Mouse (Mus musculus): ENCODE results near the gene Gstp1.

Gene Gstp1

DNA sequence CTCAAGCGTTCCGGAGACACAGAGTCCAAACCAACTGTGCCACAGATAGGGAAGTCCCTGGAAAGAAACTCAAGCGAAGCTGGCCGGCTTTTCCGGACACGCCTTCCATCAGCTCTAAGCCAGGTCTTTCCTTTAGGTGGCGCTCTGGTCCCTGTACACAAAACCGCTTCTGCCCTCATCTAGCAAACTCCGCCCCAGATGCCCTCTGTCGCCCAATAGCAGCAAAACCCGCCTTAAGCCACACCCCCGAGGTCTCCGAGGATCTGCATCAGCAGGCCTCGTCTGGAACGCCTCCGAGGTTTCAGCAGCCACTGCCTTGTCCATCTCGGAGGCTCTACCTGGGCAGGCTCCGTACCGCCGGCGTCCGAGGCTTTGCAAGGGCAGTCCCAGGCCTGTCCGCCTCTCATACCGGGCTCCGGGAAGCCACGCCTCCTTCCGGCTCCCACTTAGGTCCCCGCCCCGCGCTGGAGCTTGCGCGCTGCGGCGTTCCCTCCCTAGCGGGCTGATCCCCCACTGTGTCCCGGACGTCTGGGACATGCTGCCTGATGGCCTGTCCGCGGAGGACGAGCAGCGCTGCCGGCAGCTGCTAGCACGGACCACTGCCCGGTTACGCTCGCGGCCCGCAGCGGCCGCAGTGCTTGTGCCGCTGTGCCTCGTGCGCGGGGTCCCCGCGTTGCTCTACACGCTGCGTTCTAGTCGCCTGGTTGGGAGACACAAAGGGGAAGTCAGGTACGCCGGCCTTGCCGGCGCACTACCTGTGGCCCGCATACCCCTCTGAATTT lies 37.5 kb downstream of the Gstp1 start, which contains the start of the genes Nudt8 and Gm49405:
Nudt8 (plus strand) TSS at position 462 of the 782 bp plus-strand sequence.
Gm49405 (plus strand) TSS at position 508 of the 782 bp plus-strand sequence.
- peak; percentile 99 for DNase-seq (ENCODE audit: low read depth)

- DNase-seq (ENCODE audit: low read depth): no peak
These were observed 38.6 kb downstream of the Gstp1 start for GRCm38 (mm10) chr19:3999121-3999730.

DNA sequence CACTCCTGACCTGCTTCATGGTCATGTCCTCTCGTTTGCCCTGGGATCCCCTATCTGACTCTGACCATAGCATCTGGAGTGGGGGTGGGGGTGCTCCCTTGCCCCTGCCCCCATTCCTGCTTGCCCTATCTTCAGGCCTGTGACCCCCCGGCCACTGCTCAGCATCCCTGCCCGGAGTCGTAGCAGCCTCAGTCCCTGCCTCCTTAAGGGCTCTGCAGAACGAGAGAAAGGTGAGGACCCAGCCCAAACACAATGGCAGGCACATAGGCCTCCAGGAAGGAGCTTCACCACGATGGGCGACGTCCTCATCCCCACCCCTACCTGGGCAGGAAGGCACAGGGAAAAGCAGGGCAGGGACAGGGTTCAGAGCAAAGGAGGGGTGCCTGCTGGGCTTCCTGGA lies 39.5 kb downstream of the Gstp1 start:
- DNase-seq (ENCODE audit: low read depth): no peak

GRCm38 (mm10) chr19:3997231-3997630 lies 40.6 kb downstream of the Gstp1 start:
- no peak for DNase-seq (ENCODE audit: low read depth)

DNA sequence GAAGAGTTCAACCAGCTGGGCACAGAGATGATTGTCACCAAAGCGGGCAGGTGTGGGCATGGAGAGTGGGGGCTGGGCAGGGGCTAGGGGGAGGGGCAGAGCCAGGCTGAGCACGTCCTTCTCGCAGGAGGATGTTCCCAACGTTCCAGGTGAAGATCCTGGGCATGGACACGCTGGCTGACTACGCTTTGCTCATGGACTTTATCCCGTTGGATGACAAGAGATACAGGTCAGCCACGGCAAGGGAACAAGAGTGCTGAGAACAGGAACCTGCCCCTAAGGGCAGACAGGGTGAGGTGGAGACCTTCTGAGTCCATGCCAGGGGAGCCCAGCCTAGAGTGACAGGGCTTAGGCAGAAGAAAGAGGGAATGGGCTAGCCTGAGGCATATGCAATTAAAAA lies 41.0 kb downstream of the Gstp1 start:
- DNase-seq (ENCODE audit: low read depth): no peak

DNA sequence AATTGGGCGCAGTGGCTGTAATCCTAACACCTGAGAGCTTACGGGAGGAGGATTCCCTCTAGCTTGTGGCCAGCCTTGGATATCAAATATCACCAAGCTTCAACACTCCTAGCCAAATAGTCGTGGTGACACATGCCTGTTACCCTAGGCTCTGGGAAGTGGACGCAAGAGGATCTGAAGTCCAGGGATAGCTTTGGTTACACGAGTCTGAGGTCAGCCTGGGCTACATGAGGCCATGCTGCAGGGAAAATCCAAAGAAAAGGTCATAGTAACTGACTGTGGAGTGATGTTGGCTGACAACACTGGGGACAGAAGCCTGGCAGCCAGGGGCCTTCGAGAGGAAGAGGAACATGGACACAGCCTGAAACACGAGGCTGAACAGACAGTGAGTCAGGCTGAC lies 41.7 kb downstream of the Gstp1 start:
- no peak for DNase-seq (ENCODE audit: low read depth)

DNA sequence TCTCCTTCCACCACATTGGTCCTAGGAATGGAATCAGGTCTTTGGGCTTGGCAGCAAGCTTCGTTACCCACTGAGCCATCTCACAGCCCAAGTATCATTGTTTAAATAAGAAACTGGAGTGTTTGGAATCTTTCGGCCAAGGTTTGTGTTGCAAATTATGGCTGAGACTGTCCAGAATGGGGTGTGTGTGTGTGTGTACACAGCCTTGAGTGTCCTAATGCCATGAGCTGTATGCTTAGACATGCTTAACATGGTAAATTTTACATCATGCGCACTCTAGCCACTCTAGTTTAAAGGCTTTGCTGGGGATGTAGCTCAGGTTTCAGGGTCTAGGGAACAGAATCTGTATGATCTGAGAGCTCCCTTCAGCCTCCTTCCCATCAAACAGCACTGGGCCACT lies 42.3 kb downstream of the Gstp1 start:
- DNase-seq (ENCODE audit: low read depth): no peak

GRCm38 (mm10) chr19:3994932-3995331 lies 42.9 kb downstream of the Gstp1 start:
- DNase-seq (ENCODE audit: low read depth): no peak

- DNase-seq (ENCODE audit: low read depth): no peak
These were observed 45.4 kb downstream of the Gstp1 start, which contains the start of gene Tbx10 for GRCm38 (mm10) chr19:3992416-3992815. TSS of gene Tbx10 (plus strand) at chr19:3992752.

GRCm38 (mm10) chr19:3991966-3992365 lies 45.8 kb downstream of the Gstp1 start:
- no peak for DNase-seq (ENCODE audit: low read depth)

DNA sequence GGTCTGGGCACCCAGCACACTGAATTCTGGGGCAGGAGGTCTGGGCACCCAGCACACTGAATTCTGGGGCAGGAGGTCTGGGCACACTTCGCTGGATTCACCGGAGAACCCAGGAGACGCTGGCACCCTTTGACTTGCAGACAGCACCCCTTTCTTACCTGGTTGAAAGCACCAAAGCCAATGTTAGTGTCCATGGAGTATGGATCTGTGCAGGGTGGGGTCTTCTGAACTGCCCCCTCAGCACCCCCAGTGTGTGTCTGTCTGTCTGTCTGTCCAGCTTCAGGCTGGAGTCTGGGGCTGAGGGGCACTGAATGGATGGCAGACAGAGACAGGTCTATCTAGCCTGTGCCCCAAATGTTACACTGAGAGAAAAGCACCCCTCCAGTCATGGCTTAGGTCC lies 46.2 kb downstream of the Gstp1 start:
- no peak for DNase-seq (ENCODE audit: low read depth)

DNA sequence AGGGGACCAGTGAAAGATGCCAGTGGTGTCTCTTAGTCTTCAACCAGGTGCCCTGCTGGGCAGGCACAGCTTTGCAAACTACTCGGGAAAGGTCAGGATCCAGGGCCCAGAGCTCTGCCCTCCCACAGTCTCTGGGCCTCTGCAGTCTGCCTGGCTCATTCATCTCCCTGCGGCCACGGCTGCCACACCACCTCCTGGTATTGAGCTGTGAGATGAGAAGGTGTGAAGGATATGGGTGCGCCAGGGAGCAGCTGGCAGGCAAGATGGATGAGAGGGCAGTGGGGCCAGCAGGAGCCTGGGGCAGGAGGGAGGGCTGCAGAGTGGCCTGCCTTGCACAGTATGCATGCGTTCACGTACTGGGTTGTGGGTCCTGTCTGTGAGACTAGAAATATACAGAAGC lies 47.0 kb downstream of the Gstp1 start:
- DNase-seq (ENCODE audit: low read depth): no peak

DNA sequence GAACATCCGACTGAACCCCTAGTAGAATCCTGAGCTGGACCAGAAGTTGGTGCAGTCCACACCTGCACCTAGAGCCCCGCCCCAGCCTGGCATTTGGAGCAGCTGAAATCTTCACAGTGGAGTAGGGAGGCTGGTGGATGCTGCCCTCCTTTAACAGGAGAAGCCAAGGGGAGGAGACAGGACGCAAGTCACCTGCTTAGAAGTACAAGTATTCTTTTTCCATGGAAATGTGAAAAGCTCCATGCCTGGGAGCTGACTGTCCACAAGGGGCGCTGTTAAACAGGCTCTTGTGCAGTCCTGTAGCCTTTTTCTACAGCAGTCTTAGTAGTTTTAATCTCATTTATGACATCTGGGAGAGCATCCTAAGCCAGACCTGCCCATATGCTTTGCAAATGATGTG lies 49.0 kb downstream of the Gstp1 start:
- peak; percentile 50 for DNase-seq (ENCODE audit: low read depth)

DNA sequence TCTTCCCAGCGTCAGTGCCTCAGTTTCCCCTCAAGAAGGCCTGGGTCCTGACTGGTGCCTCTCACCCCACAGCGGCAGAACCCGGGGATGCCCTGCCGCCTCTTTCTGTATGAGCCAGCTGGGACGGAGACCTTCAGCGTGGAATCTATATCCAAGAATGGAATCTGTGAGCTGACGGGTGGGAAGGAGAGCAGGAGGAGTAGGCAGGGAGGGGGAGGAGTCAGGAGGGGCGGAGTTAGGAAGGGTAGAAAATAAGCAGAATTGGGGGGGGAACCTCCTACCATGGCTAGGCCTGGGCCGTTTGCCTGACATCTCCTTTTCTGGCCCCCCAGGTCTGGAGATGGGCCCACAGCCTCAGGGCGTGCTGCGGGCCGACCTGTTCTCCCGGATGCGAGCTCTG lies 49.7 kb downstream of the Gstp1 start:
- DNase-seq (ENCODE audit: low read depth): no peak

- peak; percentile 33 for DNase-seq (ENCODE audit: low read depth)
These were observed 51.5 kb downstream of the Gstp1 start, which contains the start of gene Acy3 for GRCm38 (mm10) chr19:3986334-3986733. TSS of gene Acy3 (plus strand) at chr19:3986570.
